Mouse (Mus musculus): ENCODE data around the gene Gp9.

GRCm38 (mm10) chr6:87775588-87776245, 2.2 kb upstream of the Gp9 start:
- no peak for TF ChIP-seq POLR2A (IDR thresholded peaks at IDR 0.05; ENCODE audit: control insufficient read depth, extremely low read depth, insufficient read depth, low read length, poor library complexity)
- no peak for TF ChIP-seq CTCF (IDR thresholded peaks at IDR 0.05; ENCODE audit: borderline replicate concordance, control insufficient read depth, extremely low read depth, insufficient read depth, low read length, poor library complexity)

Measured in thymus, adult 2 months (tissue).